Mouse (Mus musculus) neural tube, embryonic 14.5 days (tissue): Measurements from ENCODE around the gene Chchd4. TPM values are rescaled to one million over a fixed set of nuclear protein-coding genes. Genes with fewer than 3 reads are reported as not detected.

ENCODE experiments used
- ATAC-seq: fragments of 200-750 bp; cut with Nextera tagmentation; 2 replicates; pipeline ENCODE4 v1.8.0; 2017; ENCODE audit warnings: low read depth, mild to moderate bottlenecking, moderate TSS enrichment, moderate library complexity
- H3K27ac ChIP-seq: fragments of 300-500 bp; sonication (generic); 2 replicates; pipeline ENCODE4 v1.5.1; 2014; ENCODE audit warnings: low read depth, mild to moderate bottlenecking, control low read depth, low read length, moderate library complexity, mixed read lengths
- H3K27me3 ChIP-seq: fragments of 300-500 bp; sonication (generic); 2 replicates; pipeline ENCODE4 v1.6.1; 2014; ENCODE audit warnings: low read length; ENCODE audit not compliant: control insufficient read depth, insufficient read depth
- H3K36me3 ChIP-seq: fragments of 300-500 bp; sonication (generic); 2 replicates; pipeline ENCODE4 v1.6.1; 2014; ENCODE audit warnings: low read length, mixed read lengths; ENCODE audit not compliant: control insufficient read depth, insufficient read depth
- H3K4me1 ChIP-seq: fragments of 300-500 bp; sonication (generic); 2 replicates; pipeline ENCODE4 v1.6.1; 2014; ENCODE audit warnings: low read length; ENCODE audit not compliant: control insufficient read depth, insufficient read depth
- H3K4me2 ChIP-seq: fragments of 300-500 bp; sonication (generic); 2 replicates; pipeline ENCODE4 v1.6.1; 2014; ENCODE audit warnings: mild to moderate bottlenecking, low read depth, low read length, control low read depth
- H3K4me3 ChIP-seq: fragments of 300-500 bp; sonication (generic); 2 replicates; pipeline ENCODE4 v1.5.1; 2014; ENCODE audit warnings: low read depth, low read length, control low read depth, mixed read lengths
- H3K9ac ChIP-seq: fragments of 300-500 bp; sonication (generic); replicated peaks from 2 replicates; pipeline ENCODE4 v1.6.1; 2014; ENCODE audit warnings: low read depth, mild to moderate bottlenecking, control low read depth, low read length, mixed read lengths
- H3K9me3 ChIP-seq: fragments of 300-500 bp; sonication (generic); 2 replicates; pipeline ENCODE4 v1.6.1; 2016; ENCODE audit warnings: low read length; ENCODE audit not compliant: control insufficient read depth
- WGBS: fragments of 180-500 bp; shearing (Covaris S2); extraction: QIAGEN DNeasy Blood & Tissue Kit; methylation state at CpG from one replicate; pipeline ENCODE4 v1.1.7; 2014; 5-methylcytosine and 5-hydroxymethylcytosine counted together
- polyA plus RNA-seq: library from polyadenylated mRNA; unstranded; fragments of >200 nt; fragmentation: Nextera tagmentation; extraction: Ambion mirVana; gene quantifications from 2 replicates; pipeline ENCODE4 v1.2.1, GENCODE M21; 2014

The Chchd4 gene
- polyA plus RNA-seq: 40.6 and 45.1 TPM in 2 replicates

DNA sequence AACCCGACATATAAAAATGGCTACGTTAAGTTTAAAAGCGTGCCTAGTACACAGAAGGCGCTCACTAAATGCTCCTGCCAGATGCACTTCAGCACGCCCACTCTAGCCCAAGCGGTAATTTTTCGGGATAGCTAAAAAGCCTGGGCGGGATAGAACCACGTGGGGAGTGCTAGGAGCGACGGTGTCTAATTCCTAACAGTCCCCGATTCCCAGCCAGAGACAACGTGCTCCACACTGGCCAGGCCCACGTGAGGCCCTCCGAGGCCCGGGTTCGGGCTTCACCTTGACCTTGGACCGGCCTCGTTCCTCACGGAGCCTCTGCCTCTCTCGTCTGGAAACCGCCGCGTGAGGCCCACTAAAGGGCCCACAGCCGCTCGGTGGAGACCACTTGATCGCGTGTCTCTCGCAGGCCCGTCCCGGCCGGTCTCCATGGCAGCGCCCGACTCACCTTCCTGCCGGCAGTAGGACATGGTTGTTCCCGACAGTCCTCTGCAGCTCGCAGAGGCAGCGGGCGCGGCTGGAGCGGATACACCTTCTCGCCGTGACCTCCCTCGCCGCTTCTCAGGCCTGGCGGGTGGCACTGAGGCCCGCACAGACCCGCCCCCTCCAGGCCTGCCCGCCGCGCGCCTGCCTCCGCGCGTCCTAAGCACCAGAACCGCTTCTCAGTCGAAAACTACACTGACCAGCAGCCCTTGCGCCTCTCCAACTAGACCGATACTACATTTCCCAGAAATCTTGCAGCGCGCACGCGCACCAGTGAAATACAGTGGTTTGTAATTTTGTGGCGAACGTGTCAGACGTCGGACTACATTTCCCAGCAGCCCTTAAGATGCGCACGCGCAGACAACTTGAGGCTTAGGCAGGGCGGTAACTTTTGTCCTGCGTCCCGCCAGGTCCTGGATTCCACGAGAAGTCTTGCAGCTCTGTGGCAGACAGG is at the start of gene Chchd4, which contains the start of gene Tmem43:
Chchd4 (minus strand) TSS at position 679 of the 937 bp plus-strand sequence.
Tmem43 (plus strand) TSS at position 836 of the 937 bp plus-strand sequence.
- Histone ChIP-seq H3K9ac (peak within 1 kb of the TSS; percentile 78), H3K4me3 (peak within 1 kb of the TSS; percentile 82), H3K4me2 (peak within 1 kb of the TSS; percentile 81), H3K27ac (peak within 1 kb of the TSS; percentile 55), H3K27me3 (no peaks in the 10 kb centered on the region), H3K36me3 (peaks cover 4% of the 10 kb centered on the region; the same call in 1 of the 2 replicates), H3K9me3 (no peaks in the 10 kb centered on the region), H3K4me1 (peaks cover 17% of the 10 kb centered on the region)
- WGBS: under 1% methylated on average over 68 of the region's 74 CpGs
- peak; percentile 96 for ATAC-seq

GRCm38 (mm10) chr6:91522816-91523215 is 49.5 kb upstream of the Chchd4 start:
- no peak overlapping the region for H3K27ac ChIP-seq
- WGBS: 98% methylated on average over 5 of the region's 5 CpGs
- H3K4me1 ChIP-seq: no peaks in the 10 kb centered on the region
- H3K4me3 ChIP-seq: no peak overlapping the region
- H3K4me2 ChIP-seq: no peak overlapping the region
- no peak for ATAC-seq
- H3K9me3 ChIP-seq: no peaks in the 10 kb centered on the region
- H3K27me3 ChIP-seq: no peaks in the 10 kb centered on the region
- H3K36me3 ChIP-seq: peaks cover 34% of the 10 kb centered on the region
- no peak overlapping the region for H3K9ac ChIP-seq

DNA sequence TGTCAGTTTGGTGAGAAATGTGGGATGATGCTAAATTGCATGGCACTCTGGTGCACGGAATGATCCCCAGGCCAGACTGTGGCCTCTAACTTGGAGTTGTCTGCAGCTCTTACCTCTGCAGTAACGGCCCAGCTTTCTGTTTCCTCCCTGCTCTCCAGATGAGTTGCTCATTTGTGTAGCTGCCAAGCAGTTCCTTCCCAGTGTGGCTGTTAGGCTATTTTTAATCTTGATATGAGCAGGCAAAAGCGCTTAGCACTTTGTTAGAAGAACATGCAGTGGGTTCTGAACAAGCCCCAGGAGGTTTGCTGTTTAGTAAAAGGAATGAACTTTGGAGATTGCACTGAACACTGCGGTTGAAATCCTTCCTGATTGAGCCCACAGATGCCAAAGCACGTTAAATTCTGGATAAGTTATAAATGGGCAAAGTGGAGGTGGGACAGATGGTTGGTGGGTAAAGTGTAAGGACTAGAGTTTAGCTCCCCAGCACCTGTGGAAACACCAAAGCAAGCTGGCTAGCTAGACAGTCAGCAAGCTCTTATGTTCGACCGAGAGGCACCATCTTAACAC is 45.2 kb upstream of the Chchd4 start:
- H3K9ac ChIP-seq: no peak overlapping the region
- no peak overlapping the region for H3K4me3 ChIP-seq
- no peak for ATAC-seq
- 94% methylated on average over 7 of the region's 7 CpGs for WGBS
- H3K4me1 ChIP-seq: peaks cover 11% of the 10 kb centered on the region; the same call in 1 of the 2 replicates
- no peak overlapping the region for H3K4me2 ChIP-seq
- H3K9me3 ChIP-seq: no peaks in the 10 kb centered on the region
- no peaks in the 10 kb centered on the region for H3K27me3 ChIP-seq
- H3K27ac ChIP-seq: no peak overlapping the region
- H3K36me3 ChIP-seq: peaks cover 34% of the 10 kb centered on the region

DNA sequence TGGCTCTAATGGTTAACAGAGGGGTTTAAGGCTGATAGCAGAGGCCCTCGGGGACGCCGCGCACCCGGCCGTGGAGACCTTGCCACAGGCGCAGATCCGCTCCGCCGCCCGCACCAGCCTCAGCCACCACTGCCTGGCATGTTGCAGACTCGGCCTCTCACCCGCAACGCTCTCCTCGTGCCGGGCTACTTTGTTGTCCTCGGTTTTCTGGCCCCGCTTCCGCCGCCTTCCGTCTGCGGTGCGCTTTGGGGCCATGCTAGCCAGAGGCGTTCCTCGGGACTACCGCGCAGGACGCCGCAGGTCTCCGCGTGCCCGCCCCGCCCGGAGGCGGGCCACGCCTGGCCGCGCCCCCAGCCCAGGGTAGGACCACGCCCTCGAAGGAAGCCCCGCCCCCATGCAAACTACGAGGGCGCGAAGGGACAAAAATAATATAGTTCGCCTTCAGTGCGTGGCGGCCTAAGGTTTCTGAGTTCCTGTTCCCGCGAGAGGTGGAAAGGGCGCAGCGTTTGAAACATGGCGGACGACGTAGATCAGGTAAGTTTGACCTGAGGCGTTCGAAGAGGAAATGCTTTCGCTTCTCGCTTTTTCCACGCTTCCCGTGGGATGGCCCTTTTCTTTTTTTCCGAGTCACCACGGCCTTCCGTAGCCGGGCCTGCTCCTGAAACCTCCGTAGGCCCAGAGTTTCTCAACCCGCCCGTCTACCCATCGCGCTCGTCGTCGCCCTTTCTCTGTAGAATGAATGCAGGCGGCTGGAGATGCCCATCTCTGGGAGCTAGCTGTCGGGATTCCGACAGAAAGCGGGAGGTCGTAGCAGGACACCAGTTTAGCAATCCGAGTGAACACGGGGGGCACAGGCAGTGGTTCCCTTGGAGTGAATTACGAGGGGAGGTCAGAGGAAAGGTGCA is 42.5 kb upstream of the Chchd4 start, which contains the start of the genes Xpc and Lsm3:
Xpc (minus strand) TSS at position 344 of the 905 bp plus-strand sequence.
Lsm3 (plus strand) TSS at position 384 of the 905 bp plus-strand sequence.
- H3K4me1 ChIP-seq: peaks cover 11% of the 10 kb centered on the region; the same call in 1 of the 2 replicates
- peaks cover 14% of the 10 kb centered on the region for H3K36me3 ChIP-seq
- WGBS: under 1% methylated on average over 80 of the region's 80 CpGs

GRCm38 (mm10) chr6:91514737-91515362 is 41.5 kb upstream of the Chchd4 start:
- no peak; the same call in 1 of the 2 replicates for ATAC-seq
- Histone ChIP-seq H3K4me1 (peaks cover 11% of the 10 kb centered on the region; the same call in 1 of the 2 replicates), H3K4me3 (peak overlapping the region; percentile 75), H3K36me3 (peaks cover 8% of the 10 kb centered on the region), H3K9me3 (no peaks in the 10 kb centered on the region), H3K4me2 (peak overlapping the region; percentile 81), H3K27ac (peak overlapping the region; percentile 65), H3K27me3 (no peaks in the 10 kb centered on the region), H3K9ac (peak overlapping the region; percentile 74)
- 29% methylated on average over 10 of the region's 10 CpGs for WGBS

More for the DNA sequence above, 42.5 kb upstream of the Chchd4 start, which contains the start of the genes Xpc and Lsm3:
- H3K4me2 ChIP-seq: peak within 1 kb of the TSS; percentile 81
- H3K9ac ChIP-seq: peak within 1 kb of the TSS; percentile 74
- peak within 1 kb of the TSS; percentile 75 for H3K4me3 ChIP-seq
- ATAC-seq: peak; percentile 97
- peak within 1 kb of the TSS; percentile 65 for H3K27ac ChIP-seq
- no peaks in the 10 kb centered on the region for H3K9me3 ChIP-seq
- H3K27me3 ChIP-seq: no peaks in the 10 kb centered on the region

DNA sequence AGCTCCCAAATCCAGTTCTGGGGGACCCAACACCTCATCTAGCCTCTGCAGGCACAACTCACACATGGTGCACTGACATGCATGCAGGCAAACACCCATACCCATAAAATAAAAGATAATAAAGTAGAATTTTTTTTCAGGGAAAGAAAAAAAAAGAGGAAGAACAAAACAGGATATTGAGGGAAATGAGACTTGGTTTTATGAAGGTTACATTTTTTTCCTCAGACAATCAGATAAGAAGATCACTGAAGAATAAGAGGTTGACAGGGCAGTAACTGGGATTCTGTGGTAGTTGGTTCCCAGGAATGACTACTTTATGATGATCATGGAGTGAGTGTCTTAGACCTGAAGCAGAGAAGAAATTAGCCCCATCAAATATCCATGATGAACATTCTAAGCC is 40.8 kb upstream of the Chchd4 start:
- Histone ChIP-seq H3K4me2 (peak overlapping the region; percentile 81; the same call in 1 of the 2 replicates), H3K4me3 (no peak overlapping the region), H3K36me3 (peaks cover under 1% of the 10 kb centered on the region; the same call in 1 of the 2 replicates), H3K4me1 (peaks cover 11% of the 10 kb centered on the region; the same call in 1 of the 2 replicates), H3K27ac (no peak overlapping the region), H3K9me3 (no peaks in the 10 kb centered on the region), H3K27me3 (no peaks in the 10 kb centered on the region), H3K9ac (no peak overlapping the region)
- ATAC-seq: no peak

- H3K4me3 ChIP-seq: no peak overlapping the region
- no peaks in the 10 kb centered on the region for H3K9me3 ChIP-seq
- no peak overlapping the region for H3K4me2 ChIP-seq
- no peak overlapping the region for H3K9ac ChIP-seq
- no peak overlapping the region for H3K27ac ChIP-seq
- no peaks in the 10 kb centered on the region for H3K27me3 ChIP-seq
- peaks cover 6% of the 10 kb centered on the region; the same call in 1 of the 2 replicates for H3K4me1 ChIP-seq
- H3K36me3 ChIP-seq: peaks cover 17% of the 10 kb centered on the region
- WGBS: 82% methylated on average over 10 of the region's 10 CpGs
- ATAC-seq: no peak
Observed at GRCm38 (mm10) chr6:91510211-91510610, 36.9 kb upstream of the Chchd4 start.

DNA sequence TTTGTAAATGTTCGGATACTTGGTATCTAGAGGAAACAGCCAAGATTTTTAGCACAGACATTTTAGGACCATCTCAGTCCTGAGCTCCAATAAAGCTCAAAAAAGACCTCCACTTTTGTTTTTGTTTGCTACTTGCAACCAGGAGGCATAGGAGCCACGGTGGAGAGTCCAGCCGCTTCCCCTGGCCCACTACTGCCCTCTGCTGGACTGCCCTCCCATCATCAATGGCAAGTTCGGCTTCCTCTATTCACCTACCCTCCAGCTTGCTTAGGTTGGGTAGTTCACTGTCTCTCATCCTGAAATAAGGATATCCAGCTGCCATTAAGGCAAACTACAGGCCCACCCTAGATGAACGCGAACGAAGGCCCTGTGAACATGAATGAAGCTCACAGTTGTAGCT is 36.0 kb upstream of the Chchd4 start:
- peaks cover 25% of the 10 kb centered on the region for H3K36me3 ChIP-seq
- no peak overlapping the region for H3K27ac ChIP-seq
- no peaks in the 10 kb centered on the region for H3K4me1 ChIP-seq
- H3K4me2 ChIP-seq: no peak overlapping the region
- H3K9ac ChIP-seq: no peak overlapping the region
- no peaks in the 10 kb centered on the region for H3K9me3 ChIP-seq
- no peak for ATAC-seq
- WGBS: 50% methylated on average over 7 of the region's 7 CpGs
- H3K4me3 ChIP-seq: no peak overlapping the region
- H3K27me3 ChIP-seq: no peaks in the 10 kb centered on the region
